Mouse (Mus musculus): ENCODE data around the gene Prr13. TPM values are rescaled to one million over a fixed set of nuclear protein-coding genes. Genes with fewer than 3 reads are reported as not detected.
A peak's percentile ranks its signal among the peaks of the same experiment; 100 is the strongest.

Prr13 gene
- polyA plus RNA-seq, 1 experiment from 2014 or later: 77.4 TPM

DNA sequence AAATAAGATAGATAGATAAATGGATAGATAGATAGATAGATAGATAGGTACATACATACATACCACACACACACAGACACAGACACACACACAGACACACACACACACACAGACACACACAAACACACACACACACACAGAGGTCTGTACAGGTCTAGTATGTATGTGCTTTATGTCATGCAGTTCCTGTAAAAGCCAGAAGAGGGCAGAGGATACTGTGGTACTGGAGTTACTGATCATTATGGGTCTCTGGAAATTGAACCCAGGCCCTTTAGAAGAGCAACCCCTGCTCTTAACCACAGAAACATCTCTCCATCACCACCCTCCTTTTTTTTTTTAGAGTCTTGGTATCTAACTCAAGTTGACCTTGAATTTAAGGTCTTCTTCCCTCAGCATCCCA, 4.8 kb downstream of the Prr13 start:
- H3K4me1 ChIP-seq: peaks cover 19% of the 10 kb centered on the region
- H3K4me3 ChIP-seq: no peak overlapping the region
- no peak for DNase-seq (ENCODE audit: low spot score)
- H3K27me3 ChIP-seq (replicated peaks; ENCODE audit: low read depth, poor library complexity, severe bottlenecking): no peaks in the 10 kb centered on the region
- 0 out of 2 replicates have a peak, but pooled peaks cover 2% of the 10 kb centered on the region for H3K9me3 ChIP-seq
- H3K36me3 ChIP-seq (replicated peaks): peaks cover 17% of the 10 kb centered on the region
- H3K27ac ChIP-seq (replicated peaks): no peak overlapping the region

DNA sequence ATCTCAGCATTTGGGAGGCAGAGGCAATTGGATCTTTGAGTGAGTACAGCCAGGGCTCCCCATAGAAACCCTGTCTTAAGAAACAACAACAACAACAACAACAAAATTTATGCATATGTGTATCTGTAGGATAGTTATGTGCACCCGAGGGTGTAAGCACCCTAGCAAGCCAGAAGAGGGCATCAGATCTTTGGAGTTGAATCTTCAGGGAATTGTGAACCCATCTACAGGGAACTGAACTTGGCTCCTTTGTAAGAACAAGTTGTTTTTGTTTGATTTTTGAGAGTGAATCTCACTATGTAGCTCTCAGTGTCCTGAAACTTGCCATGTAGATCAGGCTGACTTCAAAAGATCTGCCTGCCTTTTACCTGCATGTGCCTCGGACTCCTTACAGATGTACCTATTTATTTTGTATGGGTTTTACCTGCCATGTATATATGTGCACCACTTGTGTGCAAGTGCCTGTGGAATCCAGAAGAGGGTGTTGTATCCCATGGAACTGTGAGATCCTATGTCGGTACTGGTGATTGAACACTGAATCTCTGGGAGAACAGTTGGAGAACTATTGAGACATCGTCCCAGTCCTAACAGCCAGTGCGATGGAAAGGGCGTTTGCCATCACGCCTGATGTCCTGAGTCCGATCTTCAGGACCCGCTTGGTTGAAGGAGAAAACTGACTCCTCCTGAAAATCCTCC, 10.0 kb downstream of the Prr13 start:
- Histone ChIP-seq H3K9me3 (0 out of 2 replicates have a peak, but pooled peaks cover 3% of the 10 kb centered on the region), H3K27ac (replicated peaks) (no peak overlapping the region), H3K4me3 (no peak overlapping the region), H3K4me1 (peaks cover 17% of the 10 kb centered on the region), H3K27me3 (replicated peaks; ENCODE audit: low read depth, poor library complexity, severe bottlenecking) (no peaks in the 10 kb centered on the region), H3K36me3 (replicated peaks) (peaks cover 21% of the 10 kb centered on the region)
- no peak for DNase-seq (ENCODE audit: low spot score)
- WGBS: 95% methylated on average over 9 of the region's 9 CpGs

DNA sequence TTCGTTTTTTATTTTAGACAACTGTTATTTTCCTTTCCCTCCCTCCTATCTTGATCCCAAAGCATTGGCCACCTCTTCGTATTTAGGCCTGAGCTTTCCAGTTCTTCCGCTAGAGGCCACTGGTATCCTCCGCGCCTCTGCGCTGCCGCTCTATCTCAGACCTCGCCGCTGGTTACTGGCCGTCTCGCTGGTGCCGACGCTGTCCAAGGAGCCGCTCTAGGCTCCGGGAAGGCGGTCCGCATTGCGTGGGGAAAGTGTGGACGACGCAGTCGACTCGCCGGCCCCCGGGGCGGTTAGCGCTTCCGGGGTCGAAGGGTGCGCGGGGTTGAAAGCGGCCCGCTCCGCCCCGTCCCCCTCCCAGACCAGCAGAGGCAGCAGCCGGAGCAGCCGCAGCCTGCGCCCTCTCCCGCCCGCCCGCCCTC, 11.4 kb downstream of the Prr13 start, which contains the start of gene Pcbp2:
Gene Pcbp2, plus strand, starts transcription at position 357 of the 422 bp plus-strand sequence.
- Histone ChIP-seq H3K27ac (replicated peaks) (peak within 1 kb of the TSS; percentile 99), H3K9me3 (0 out of 2 replicates have a peak, but pooled peaks cover 3% of the 10 kb centered on the region), H3K27me3 (replicated peaks; ENCODE audit: low read depth, poor library complexity, severe bottlenecking) (no peaks in the 10 kb centered on the region), H3K4me3 (peak within 1 kb of the TSS; percentile 95), H3K36me3 (replicated peaks) (peaks cover 35% of the 10 kb centered on the region), H3K4me1 (peaks cover 17% of the 10 kb centered on the region)
- under 1% methylated on average over 36 of the region's 40 CpGs for WGBS
- DNase-seq (ENCODE audit: low spot score): peak; percentile 98

DNA sequence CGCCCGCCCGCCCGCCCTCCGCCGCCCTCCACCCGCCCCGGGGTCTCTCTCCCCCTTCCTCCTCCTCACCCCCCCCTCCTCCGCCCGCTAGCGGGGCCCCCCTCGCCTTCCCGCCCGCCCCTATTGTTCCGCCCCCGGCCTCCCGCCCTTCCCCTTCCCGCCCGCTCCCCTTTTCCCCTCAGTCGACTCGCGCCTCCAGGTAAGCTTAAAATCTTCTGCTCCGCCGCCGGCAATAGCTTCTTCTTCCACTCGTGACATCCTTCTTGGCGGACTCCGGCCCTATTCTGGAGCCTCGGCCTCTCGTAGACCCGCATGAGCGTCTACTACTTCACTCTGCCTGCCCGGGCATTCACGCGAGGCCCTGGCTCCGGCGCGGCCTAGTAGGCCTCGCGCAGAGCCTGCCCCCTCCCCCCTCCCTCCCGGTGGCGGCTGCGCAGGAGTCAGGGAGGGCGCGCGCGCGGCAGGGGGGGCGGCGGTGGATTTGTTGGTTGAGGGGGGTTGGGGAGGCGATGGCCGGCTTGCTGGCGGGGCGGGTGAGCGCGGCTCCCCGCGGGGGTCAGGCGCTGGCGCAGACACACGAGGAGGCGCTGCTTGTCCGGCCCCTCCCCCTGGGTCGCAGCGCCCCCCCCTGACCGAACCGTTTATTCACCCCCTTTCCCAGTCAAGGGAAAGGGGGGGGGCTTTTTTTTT, 11.9 kb downstream of the Prr13 start:
- DNase-seq (ENCODE audit: low spot score): peak; percentile 91
- Histone ChIP-seq H3K4me1 (peaks cover 17% of the 10 kb centered on the region), H3K9me3 (0 out of 2 replicates have a peak, but pooled peaks cover 3% of the 10 kb centered on the region), H3K4me3 (peak overlapping the region; percentile 95), H3K36me3 (replicated peaks) (peaks cover 41% of the 10 kb centered on the region), H3K27me3 (replicated peaks; ENCODE audit: low read depth, poor library complexity, severe bottlenecking) (no peaks in the 10 kb centered on the region), H3K27ac (replicated peaks) (peak overlapping the region; percentile 99)
- WGBS: 2% methylated on average over 51 of the region's 67 CpGs

DNA sequence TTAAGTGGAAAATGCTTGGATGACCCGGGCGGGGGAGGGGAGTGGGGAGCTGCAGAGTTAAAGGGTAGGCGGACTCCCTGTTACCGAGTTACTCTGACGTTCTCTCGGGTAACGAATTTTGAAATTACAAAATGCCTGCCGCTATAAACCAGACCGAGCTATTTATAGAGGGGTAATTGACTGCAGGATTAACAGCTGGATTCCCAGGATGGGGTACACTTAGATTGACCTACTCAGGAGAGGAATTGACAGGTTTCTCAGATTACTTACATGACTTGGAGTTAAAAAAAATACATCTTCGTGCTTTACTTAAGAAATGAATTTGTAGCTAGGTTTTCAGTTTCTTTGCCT, 12.4 kb downstream of the Prr13 start:
- Histone ChIP-seq H3K27ac (replicated peaks) (peak overlapping the region; percentile 99), H3K36me3 (replicated peaks) (peaks cover 46% of the 10 kb centered on the region), H3K4me1 (peaks cover 17% of the 10 kb centered on the region)

GRCm38 (mm10) chr15:102471727-102472126, 12.9 kb downstream of the Prr13 start:
- Histone ChIP-seq H3K4me3 (peak overlapping the region; percentile 95), H3K27ac (replicated peaks) (no peak overlapping the region), H3K9me3 (0 out of 2 replicates have a peak, but pooled peaks cover 3% of the 10 kb centered on the region), H3K36me3 (replicated peaks) (peaks cover 50% of the 10 kb centered on the region), H3K4me1 (peaks cover 17% of the 10 kb centered on the region), H3K27me3 (replicated peaks; ENCODE audit: low read depth, poor library complexity, severe bottlenecking) (no peaks in the 10 kb centered on the region)
- no peak for DNase-seq (ENCODE audit: low spot score)

More for the DNA sequence above, 12.4 kb downstream of the Prr13 start:
- Histone ChIP-seq H3K4me3 (peak overlapping the region; percentile 95), H3K27me3 (replicated peaks; ENCODE audit: low read depth, poor library complexity, severe bottlenecking) (no peaks in the 10 kb centered on the region), H3K9me3 (0 out of 2 replicates have a peak, but pooled peaks cover 3% of the 10 kb centered on the region)
- no peak for DNase-seq (ENCODE audit: low spot score)
- under 1% methylated on average over 10 of the region's 10 CpGs for WGBS

DNA sequence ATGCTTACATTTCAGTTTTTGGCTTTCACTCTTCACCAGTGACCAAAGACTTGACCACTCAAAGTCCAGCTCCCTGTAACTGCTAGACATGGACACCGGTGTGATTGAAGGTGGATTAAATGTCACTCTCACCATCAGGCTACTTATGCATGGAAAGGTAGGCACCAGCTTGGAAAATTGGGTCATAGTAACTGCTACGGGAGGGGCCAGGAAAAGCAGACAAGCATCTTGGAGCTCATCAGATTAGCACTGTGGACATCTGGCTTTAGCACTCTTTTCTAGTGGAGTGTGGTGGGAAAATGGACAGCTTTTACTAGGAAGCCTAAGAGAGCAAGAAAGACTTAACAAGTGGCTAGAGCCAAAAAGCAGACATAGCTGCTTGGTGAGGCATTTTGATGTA, 14.4 kb downstream of the Prr13 start:
- Histone ChIP-seq H3K36me3 (replicated peaks) (peaks cover 65% of the 10 kb centered on the region), H3K4me1 (peaks cover 17% of the 10 kb centered on the region), H3K27me3 (replicated peaks; ENCODE audit: low read depth, poor library complexity, severe bottlenecking) (no peaks in the 10 kb centered on the region), H3K27ac (replicated peaks) (no peak overlapping the region), H3K4me3 (peak overlapping the region; percentile 5; the same call in 1 of the 2 replicates), H3K9me3 (0 out of 2 replicates have a peak, but pooled peaks cover 3% of the 10 kb centered on the region)
- 77% methylated on average over 2 of the region's 2 CpGs for WGBS
- no peak for DNase-seq (ENCODE audit: low spot score)

- no peak overlapping the region for H3K4me3 ChIP-seq
- no peaks in the 10 kb centered on the region for H3K9me3 ChIP-seq
- no peak for DNase-seq (ENCODE audit: low spot score)
- H3K27ac ChIP-seq (replicated peaks): no peak overlapping the region
- peaks cover 68% of the 10 kb centered on the region for H3K36me3 ChIP-seq (replicated peaks)
- H3K4me1 ChIP-seq: peaks cover 17% of the 10 kb centered on the region
- no peaks in the 10 kb centered on the region for H3K27me3 ChIP-seq (replicated peaks; ENCODE audit: low read depth, poor library complexity, severe bottlenecking)
- WGBS: 95% methylated on average over 2 of the region's 2 CpGs
These were observed 15.7 kb downstream of the Prr13 start for GRCm38 (mm10) chr15:102474520-102474919.

DNA sequence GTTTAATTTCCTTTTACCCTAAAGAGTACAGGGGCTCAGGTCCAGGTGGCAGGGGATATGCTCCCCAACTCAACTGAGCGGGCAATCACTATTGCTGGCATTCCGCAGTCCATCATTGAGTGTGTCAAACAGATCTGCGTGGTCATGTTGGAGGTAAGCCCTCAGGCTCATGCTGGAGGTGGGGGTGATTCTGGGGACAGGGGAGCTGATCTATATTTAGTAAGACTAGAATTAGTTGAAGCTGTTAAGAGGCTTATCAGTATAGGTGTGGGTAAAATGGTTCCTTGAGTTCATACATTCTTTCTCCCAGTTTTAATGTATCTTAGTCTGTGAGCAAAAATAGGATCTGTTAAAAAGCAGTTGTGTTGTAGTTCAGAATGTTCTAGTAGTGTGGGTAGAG, 24.3 kb downstream of the Prr13 start:
- H3K4me3 ChIP-seq: no peak overlapping the region
- WGBS: 92% methylated on average over 3 of the region's 3 CpGs
- peaks cover 99% of the 10 kb centered on the region for H3K36me3 ChIP-seq (replicated peaks)
- no peaks in the 10 kb centered on the region for H3K4me1 ChIP-seq
- no peak for DNase-seq (ENCODE audit: low spot score)
- H3K9me3 ChIP-seq: no peaks in the 10 kb centered on the region
- no peaks in the 10 kb centered on the region for H3K27me3 ChIP-seq (replicated peaks; ENCODE audit: low read depth, poor library complexity, severe bottlenecking)
- H3K27ac ChIP-seq (replicated peaks): no peak overlapping the region

GRCm38 (mm10) chr15:102485853-102486252, 27.0 kb downstream of the Prr13 start:
- WGBS: 94% methylated on average over 12 of the region's 12 CpGs
- H3K27me3 ChIP-seq (replicated peaks; ENCODE audit: low read depth, poor library complexity, severe bottlenecking): no peaks in the 10 kb centered on the region
- H3K4me3 ChIP-seq: no peak overlapping the region
- H3K36me3 ChIP-seq (replicated peaks): peaks cover 99% of the 10 kb centered on the region
- no peaks in the 10 kb centered on the region for H3K4me1 ChIP-seq
- no peak for DNase-seq (ENCODE audit: low spot score)
- H3K27ac ChIP-seq (replicated peaks): no peak overlapping the region
- H3K9me3 ChIP-seq: no peaks in the 10 kb centered on the region

- Histone ChIP-seq H3K9me3 (no peaks in the 10 kb centered on the region), H3K27ac (replicated peaks) (no peak overlapping the region), H3K4me3 (no peak overlapping the region), H3K4me1 (no peaks in the 10 kb centered on the region), H3K36me3 (replicated peaks) (peaks cover 100% of the 10 kb centered on the region), H3K27me3 (replicated peaks; ENCODE audit: low read depth, poor library complexity, severe bottlenecking) (no peaks in the 10 kb centered on the region)
- DNase-seq (ENCODE audit: low spot score): no peak
- WGBS: 86% methylated on average over 1 of the region's 1 CpGs
These were observed 28.8 kb downstream of the Prr13 start for GRCm38 (mm10) chr15:102487664-102488063.

DNA sequence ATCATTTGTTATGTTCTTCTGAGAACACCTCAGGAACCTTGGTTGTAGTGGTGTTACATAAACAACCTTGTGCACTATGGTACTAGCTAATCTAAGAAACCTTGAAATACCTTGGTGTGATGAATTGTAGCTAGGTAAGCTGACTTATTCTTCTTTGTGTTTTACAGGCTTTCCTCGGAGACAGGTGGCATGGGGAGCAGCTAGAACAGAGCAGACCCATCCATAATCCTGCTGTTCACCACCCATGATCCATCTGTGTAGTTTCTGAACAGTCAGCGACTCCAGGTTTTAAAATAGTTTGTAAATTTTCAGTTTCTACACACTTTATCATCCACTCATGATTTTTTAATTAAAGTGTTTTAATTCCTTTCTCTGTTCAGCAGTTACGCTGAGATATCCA, 39.5 kb downstream of the Prr13 start:
- Histone ChIP-seq H3K36me3 (replicated peaks) (peaks cover 99% of the 10 kb centered on the region), H3K27me3 (replicated peaks; ENCODE audit: low read depth, poor library complexity, severe bottlenecking) (no peaks in the 10 kb centered on the region), H3K9me3 (no peaks in the 10 kb centered on the region), H3K4me3 (no peak overlapping the region), H3K4me1 (no peaks in the 10 kb centered on the region), H3K27ac (replicated peaks) (no peak overlapping the region)
- WGBS: 92% methylated on average over 3 of the region's 3 CpGs
- no peak for DNase-seq (ENCODE audit: low spot score)

GRCm38 (mm10) chr15:102499370-102499769, 40.5 kb downstream of the Prr13 start:
- no peaks in the 10 kb centered on the region for H3K4me1 ChIP-seq
- 82% methylated on average over 3 of the region's 3 CpGs for WGBS
- no peaks in the 10 kb centered on the region for H3K27me3 ChIP-seq (replicated peaks; ENCODE audit: low read depth, poor library complexity, severe bottlenecking)
- DNase-seq (ENCODE audit: low spot score): no peak
- no peak overlapping the region for H3K4me3 ChIP-seq
- no peak overlapping the region for H3K27ac ChIP-seq (replicated peaks)
- peaks cover 99% of the 10 kb centered on the region for H3K36me3 ChIP-seq (replicated peaks)
- no peaks in the 10 kb centered on the region for H3K9me3 ChIP-seq
